39 mouse cellular contexts compared by ENCODE assay signal in genomic region chr14:51677269-51677668, GRCm38 (mm10). TPM values are rescaled to one million over a fixed set of nuclear protein-coding genes. Genes with fewer than 3 reads are reported as not detected.
"Had no signal": no experiment of that assay in that cellular context is flagged by ENCODE, and none has a peak within 500 bp of the region (broad histone marks: within the 10 kb centered on the region; RNA-seq: fewer than 3 reads in every experiment).

No protein-coding gene starts in this region.

- H3K27ac ChIP-seq: embryonic facial prominence, embryonic 10.5 days; embryonic facial prominence, embryonic 12.5 days; embryonic facial prominence, embryonic 13.5 days; embryonic facial prominence, embryonic 15.5 days; forebrain, embryonic 10.5 days; forebrain, embryonic 12.5 days; forebrain, embryonic 13.5 days; forebrain, embryonic 15.5 days; gastrocnemius, adult 2 months; heart, adult 2 months had no signal

- H3K4me1 ChIP-seq: embryonic facial prominence, embryonic 10.5 days; embryonic facial prominence, embryonic 12.5 days; embryonic facial prominence, embryonic 13.5 days; embryonic facial prominence, embryonic 15.5 days; forebrain, embryonic 10.5 days; forebrain, embryonic 12.5 days; forebrain, embryonic 13.5 days; forebrain, embryonic 15.5 days had no signal

- DNase-seq: cerebellum, adult 9-10 months; cerebellum, adult 9-11 months; cerebellum, postnatal 10 days; cerebellum, postnatal 14 days; cerebellum, postnatal 25 days; cerebellum, postnatal 36 days; embryo, embryonic 11 days; forebrain, postnatal 0 days; gastrocnemius, adult 2 months; gastrocnemius, postnatal 10 days; gastrocnemius, postnatal 14 days; gastrocnemius, postnatal 25 days; gastrocnemius, postnatal 36 days; heart, adult 11 months; heart, adult 18-20 months; heart, adult 2 months had no signal

- H3K9ac ChIP-seq: embryonic facial prominence, embryonic 12.5 days; embryonic facial prominence, embryonic 13.5 days; embryonic facial prominence, embryonic 15.5 days; forebrain, embryonic 12.5 days; forebrain, embryonic 13.5 days; forebrain, embryonic 15.5 days; forebrain, postnatal 0 days had no signal

- H3K36me3 ChIP-seq: embryonic facial prominence, embryonic 10.5 days; embryonic facial prominence, embryonic 12.5 days; embryonic facial prominence, embryonic 13.5 days; embryonic facial prominence, embryonic 15.5 days; forebrain, embryonic 10.5 days; forebrain, embryonic 12.5 days; forebrain, embryonic 15.5 days had no signal

- H3K9me3 ChIP-seq: embryonic facial prominence, embryonic 10.5 days; embryonic facial prominence, embryonic 12.5 days; embryonic facial prominence, embryonic 13.5 days; embryonic facial prominence, embryonic 15.5 days; forebrain, embryonic 10.5 days; forebrain, embryonic 12.5 days; forebrain, embryonic 13.5 days; forebrain, embryonic 15.5 days had no signal

- H3K27me3 ChIP-seq: embryonic facial prominence, embryonic 12.5 days; embryonic facial prominence, embryonic 13.5 days; embryonic facial prominence, embryonic 15.5 days; forebrain, embryonic 12.5 days; forebrain, embryonic 13.5 days; forebrain, embryonic 15.5 days had no signal

- H3K4me2 ChIP-seq: embryonic facial prominence, embryonic 12.5 days; embryonic facial prominence, embryonic 13.5 days; embryonic facial prominence, embryonic 15.5 days; forebrain, embryonic 12.5 days; forebrain, embryonic 13.5 days; forebrain, embryonic 15.5 days had no signal

- H3K4me3 ChIP-seq: embryonic facial prominence, embryonic 10.5 days; embryonic facial prominence, embryonic 12.5 days; embryonic facial prominence, embryonic 13.5 days; embryonic facial prominence, embryonic 15.5 days; erythroblast, embryonic 14.5 days; forebrain, embryonic 10.5 days; forebrain, embryonic 12.5 days; forebrain, embryonic 13.5 days; forebrain, embryonic 15.5 days; gastrocnemius, adult 2 months; heart, adult 2 months had no signal

RNA-seq across cellular contexts. Expression of gene Gm17079, which starts 18.0 kb away (rescaled TPM):
- total RNA-seq: common myeloid progenitor, adult 5-6 weeks; forebrain, postnatal 0 days; gastrocnemius, adult 18-20 months; gastrocnemius, adult 2 months; gastrocnemius, adult 8-10 months; gastrocnemius, postnatal 10 days; gastrocnemius, postnatal 14 days; gastrocnemius, postnatal 25 days; gastrocnemius, postnatal 36 days; gastrocnemius, postnatal 4 days; granulocyte monocyte progenitor cell, adult 5-6 weeks; heart, adult 18-20 months; heart, adult 2 months; heart, adult 8-10 months had no signal
- polyA plus RNA-seq: cortical plate, adult 2 months; embryonic facial prominence, embryonic 10.5 days; embryonic facial prominence, embryonic 11.5 days; embryonic facial prominence, embryonic 12.5 days; embryonic facial prominence, embryonic 13.5 days; embryonic facial prominence, embryonic 14.5 days; embryonic facial prominence, embryonic 15.5 days; erythroblast, embryonic 14.5 days; forebrain, embryonic 10.5 days; forebrain, embryonic 11.5 days; forebrain, embryonic 12.5 days; forebrain, embryonic 13.5 days; forebrain, embryonic 14.5 days; forebrain, embryonic 15.5 days; forebrain, embryonic 16.5 days; forebrain, postnatal 0 days; frontal cortex, adult 2 months; gonadal fat pad, adult 2 months; heart, adult 2 months had no signal

RNA-seq across cellular contexts. Expression of gene Gm5800, which starts 39.7 kb away (rescaled TPM):
- total RNA-seq: common myeloid progenitor, adult 5-6 weeks; forebrain, postnatal 0 days; gastrocnemius, adult 18-20 months; gastrocnemius, adult 2 months; gastrocnemius, adult 8-10 months; gastrocnemius, postnatal 10 days; gastrocnemius, postnatal 14 days; gastrocnemius, postnatal 25 days; gastrocnemius, postnatal 36 days; gastrocnemius, postnatal 4 days; granulocyte monocyte progenitor cell, adult 5-6 weeks; heart, adult 18-20 months; heart, adult 2 months; heart, adult 8-10 months had no signal
- polyA plus RNA-seq: cortical plate, adult 2 months; embryonic facial prominence, embryonic 10.5 days; embryonic facial prominence, embryonic 11.5 days; embryonic facial prominence, embryonic 12.5 days; embryonic facial prominence, embryonic 13.5 days; embryonic facial prominence, embryonic 14.5 days; embryonic facial prominence, embryonic 15.5 days; erythroblast, embryonic 14.5 days; forebrain, embryonic 10.5 days; forebrain, embryonic 11.5 days; forebrain, embryonic 12.5 days; forebrain, embryonic 13.5 days; forebrain, embryonic 14.5 days; forebrain, embryonic 15.5 days; forebrain, embryonic 16.5 days; forebrain, postnatal 0 days; frontal cortex, adult 2 months; gonadal fat pad, adult 2 months; heart, adult 2 months had no signal

RNA-seq across cellular contexts. Expression of gene Gm4181, which starts 41.8 kb away (rescaled TPM):
- total RNA-seq: common myeloid progenitor, adult 5-6 weeks; forebrain, postnatal 0 days; gastrocnemius, adult 18-20 months; gastrocnemius, adult 2 months; gastrocnemius, adult 8-10 months; gastrocnemius, postnatal 10 days; gastrocnemius, postnatal 14 days; gastrocnemius, postnatal 25 days; gastrocnemius, postnatal 36 days; gastrocnemius, postnatal 4 days; granulocyte monocyte progenitor cell, adult 5-6 weeks; heart, adult 18-20 months; heart, adult 2 months; heart, adult 8-10 months had no signal
- polyA plus RNA-seq: cortical plate, adult 2 months; embryonic facial prominence, embryonic 10.5 days; embryonic facial prominence, embryonic 11.5 days; embryonic facial prominence, embryonic 12.5 days; embryonic facial prominence, embryonic 13.5 days; embryonic facial prominence, embryonic 14.5 days; embryonic facial prominence, embryonic 15.5 days; erythroblast, embryonic 14.5 days; forebrain, embryonic 10.5 days; forebrain, embryonic 11.5 days; forebrain, embryonic 12.5 days; forebrain, embryonic 13.5 days; forebrain, embryonic 14.5 days; forebrain, embryonic 15.5 days; forebrain, embryonic 16.5 days; forebrain, postnatal 0 days; frontal cortex, adult 2 months; gonadal fat pad, adult 2 months; heart, adult 2 months had no signal
